Comparison of ENCODE assay signal across 25 mouse cellular contexts in the genomic region with DNA sequence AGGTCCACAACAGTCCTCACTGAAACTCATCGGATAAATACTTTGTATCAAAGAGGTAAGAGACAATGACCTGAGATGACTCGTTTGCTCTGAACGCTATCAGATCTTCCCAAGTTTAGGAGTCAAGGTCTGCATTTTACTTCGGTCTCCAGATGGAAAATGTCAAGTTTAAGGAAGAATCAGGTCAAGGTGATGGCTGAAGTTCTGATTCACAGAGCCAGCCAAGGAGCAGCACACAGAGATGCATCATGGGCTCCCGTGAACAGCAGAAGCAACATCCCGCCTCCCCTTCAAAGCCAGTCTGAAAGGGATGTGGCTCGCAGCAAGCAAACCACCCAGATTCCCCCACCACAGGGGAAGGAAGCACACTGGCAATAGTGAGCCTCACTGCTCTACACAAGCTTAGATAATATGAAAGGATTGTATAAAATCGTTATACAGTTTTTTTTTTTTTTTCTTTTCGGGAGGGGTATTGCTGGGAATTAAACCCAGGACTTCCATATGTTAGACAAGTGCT. TPM values are rescaled to one million over a fixed set of nuclear protein-coding genes. Genes with fewer than 3 reads are reported as not detected.
"Had no signal": no experiment of that assay in that cellular context is flagged by ENCODE, and none has a peak within 500 bp of the region (broad histone marks: within the 10 kb centered on the region; RNA-seq: fewer than 3 reads in every experiment).

No protein-coding gene starts in this region.

- H3K9me3 ChIP-seq: kidney, embryonic 15.5 days; limb, embryonic 12.5 days; limb, embryonic 15.5 days; liver, embryonic 12.5 days; liver, embryonic 15.5 days; lung, embryonic 15.5 days; megakaryocyte, embryonic 14.5 days; midbrain, embryonic 10.5 days; midbrain, embryonic 13.5 days; neural tube, embryonic 13.5 days had no signal

- H3K4me2 ChIP-seq: kidney, embryonic 15.5 days; limb, embryonic 12.5 days; limb, embryonic 15.5 days; liver, embryonic 12.5 days; liver, embryonic 15.5 days; lung, embryonic 15.5 days; midbrain, embryonic 13.5 days; neural tube, embryonic 13.5 days had no signal

- H3K4me3 ChIP-seq: kidney, embryonic 15.5 days; limb, embryonic 12.5 days; limb, embryonic 15.5 days; liver, embryonic 12.5 days; liver, embryonic 15.5 days; lung, embryonic 15.5 days; megakaryocyte, embryonic 14.5 days; midbrain, embryonic 10.5 days; midbrain, embryonic 13.5 days; myocyte; neural tube, embryonic 13.5 days had no signal

- ATAC-seq: liver, embryonic 12.5 days; midbrain, embryonic 13.5 days; midbrain, embryonic 16.5 days had no signal

- H3K27ac ChIP-seq: kidney, embryonic 15.5 days; limb, embryonic 12.5 days; liver, embryonic 12.5 days; liver, embryonic 15.5 days; lung, embryonic 15.5 days; midbrain, embryonic 10.5 days; midbrain, embryonic 13.5 days; neural tube, embryonic 13.5 days had no signal

- H3K27me3 ChIP-seq: kidney, embryonic 15.5 days; limb, embryonic 12.5 days; limb, embryonic 15.5 days; liver, embryonic 12.5 days; liver, embryonic 15.5 days; lung, embryonic 15.5 days; megakaryocyte, embryonic 14.5 days; midbrain, embryonic 13.5 days; neural tube, embryonic 13.5 days had no signal

- H3K9ac ChIP-seq: kidney, embryonic 15.5 days; limb, embryonic 12.5 days; limb, embryonic 15.5 days; liver, embryonic 12.5 days; liver, embryonic 15.5 days; lung, embryonic 15.5 days; midbrain, embryonic 13.5 days; neural tube, embryonic 13.5 days had no signal

- H3K4me1 ChIP-seq: midbrain, embryonic 10.5 days had no signal

- H3K36me3 ChIP-seq: limb, embryonic 15.5 days; liver, embryonic 12.5 days; liver, embryonic 15.5 days had no signal

- DNase-seq: kidney, adult 8-10 months; kidney, postnatal 10 days; kidney, postnatal 36 days; left cerebral cortex, postnatal 4 days; lung, adult 18-20 months; lung, postnatal 10 days; lung, postnatal 36 days; retina, postnatal 1 day; right cerebral cortex, postnatal 25 days; spleen, adult 18-20 months; thymus, postnatal 14 days; thymus, postnatal 4 days had no signal

RNA-seq across cellular contexts. Expression of a gene that starts 30.7 kb away (rescaled TPM):
- total RNA-seq: neutrophil, adult 5-6 weeks had no signal
